Mouse (Mus musculus) embryo, embryonic 9.5 days (tissue): Measurements from ENCODE around the gene Kpna1.
"Not testable (repeated sequence)": the region's sequence is repeated elsewhere in the genome, so short reads cannot be mapped to it uniquely, and the experiment has no call there.

Experiments used
- DNase-seq: peaks from one replicate; pipeline ENCODE4 v3.0.0-alpha.2; 2017; ENCODE audit errors: extremely low spot score

Gene Kpna1

DNA sequence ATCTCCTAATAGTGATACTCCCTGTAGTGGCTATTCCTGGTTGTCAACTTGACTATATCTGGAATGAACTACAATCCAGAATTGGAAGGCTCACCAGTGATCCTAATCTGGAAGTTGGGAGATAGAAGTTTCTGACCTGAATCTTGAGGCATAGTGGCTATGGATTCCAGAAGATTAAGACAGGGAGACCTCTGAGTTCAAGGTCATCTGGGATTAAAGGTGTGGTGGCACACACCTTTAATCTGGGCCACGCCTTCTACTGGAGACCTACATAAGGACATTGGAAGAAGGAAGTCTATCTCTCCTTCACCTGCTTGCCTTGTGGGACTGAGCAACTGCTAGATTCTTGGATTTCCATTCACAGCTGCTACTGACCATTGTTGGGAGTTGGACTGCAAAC is at the start of gene Kpna1:
Kpna1 (plus strand) TSS at position 301 of the 400 bp plus-strand sequence.
- not testable (repeated sequence) for DNase-seq

DNA sequence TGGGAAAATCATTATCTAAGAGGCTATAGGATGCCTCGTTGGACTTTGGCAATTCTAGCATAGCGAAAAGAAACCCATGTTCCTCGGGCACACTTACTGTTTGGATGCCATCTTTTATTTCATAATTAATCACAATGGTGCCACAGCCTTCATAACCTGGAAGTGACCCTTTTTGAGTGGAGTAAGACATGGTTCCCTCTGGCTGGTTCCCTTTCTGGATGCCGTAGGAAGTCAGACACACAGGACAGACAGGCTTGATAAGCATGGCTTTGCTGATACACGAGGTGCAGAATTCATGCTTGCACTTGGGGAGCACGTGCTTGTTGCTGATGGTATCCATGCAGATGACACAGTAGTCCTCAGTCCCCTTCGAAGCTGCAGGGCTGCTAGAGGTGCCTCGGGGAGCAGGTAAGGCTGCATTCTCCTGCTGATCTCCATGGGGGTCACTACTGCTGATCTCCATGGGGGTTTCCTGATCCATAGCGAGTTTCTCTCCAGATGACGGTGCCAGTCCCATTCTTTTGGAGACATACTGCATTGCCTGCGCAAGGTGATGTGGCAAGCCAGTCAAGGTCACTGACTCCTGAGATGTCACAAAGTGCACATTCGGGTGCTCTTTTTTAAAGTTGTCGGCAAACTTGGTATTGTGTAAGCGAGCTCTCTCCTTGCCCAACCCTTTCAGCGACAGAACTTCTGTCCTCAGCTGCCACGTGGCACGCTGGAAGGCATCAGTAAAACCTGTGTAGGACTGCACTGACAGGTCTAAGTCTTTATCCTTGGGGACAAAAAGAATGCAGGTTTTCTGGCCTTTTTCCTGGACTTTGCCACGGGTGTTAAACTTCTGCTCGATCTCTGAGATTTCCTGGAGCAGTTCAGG is 46.1 kb upstream of the Kpna1 start:
- DNase-seq = no peak

DNA sequence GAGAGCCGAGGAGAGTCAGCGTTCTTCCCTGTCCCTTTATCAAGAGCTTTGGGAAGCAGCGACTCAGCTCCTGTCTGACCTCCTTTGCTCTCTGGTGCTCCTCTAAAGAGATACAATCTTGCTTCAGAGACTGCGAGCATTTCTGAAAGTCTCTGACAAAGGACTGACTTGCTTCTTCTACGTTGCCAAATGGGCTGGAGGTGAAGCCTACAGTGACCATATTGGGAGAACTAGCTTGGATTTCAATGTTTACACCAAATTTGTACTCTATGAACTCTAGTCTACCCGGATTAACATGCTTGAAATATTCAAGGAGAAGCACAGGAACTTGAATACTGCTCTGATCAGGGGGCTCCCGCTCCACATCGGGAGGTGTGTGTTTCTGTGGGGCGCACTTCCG is 45.4 kb upstream of the Kpna1 start:
- DNase-seq = no peak

DNA sequence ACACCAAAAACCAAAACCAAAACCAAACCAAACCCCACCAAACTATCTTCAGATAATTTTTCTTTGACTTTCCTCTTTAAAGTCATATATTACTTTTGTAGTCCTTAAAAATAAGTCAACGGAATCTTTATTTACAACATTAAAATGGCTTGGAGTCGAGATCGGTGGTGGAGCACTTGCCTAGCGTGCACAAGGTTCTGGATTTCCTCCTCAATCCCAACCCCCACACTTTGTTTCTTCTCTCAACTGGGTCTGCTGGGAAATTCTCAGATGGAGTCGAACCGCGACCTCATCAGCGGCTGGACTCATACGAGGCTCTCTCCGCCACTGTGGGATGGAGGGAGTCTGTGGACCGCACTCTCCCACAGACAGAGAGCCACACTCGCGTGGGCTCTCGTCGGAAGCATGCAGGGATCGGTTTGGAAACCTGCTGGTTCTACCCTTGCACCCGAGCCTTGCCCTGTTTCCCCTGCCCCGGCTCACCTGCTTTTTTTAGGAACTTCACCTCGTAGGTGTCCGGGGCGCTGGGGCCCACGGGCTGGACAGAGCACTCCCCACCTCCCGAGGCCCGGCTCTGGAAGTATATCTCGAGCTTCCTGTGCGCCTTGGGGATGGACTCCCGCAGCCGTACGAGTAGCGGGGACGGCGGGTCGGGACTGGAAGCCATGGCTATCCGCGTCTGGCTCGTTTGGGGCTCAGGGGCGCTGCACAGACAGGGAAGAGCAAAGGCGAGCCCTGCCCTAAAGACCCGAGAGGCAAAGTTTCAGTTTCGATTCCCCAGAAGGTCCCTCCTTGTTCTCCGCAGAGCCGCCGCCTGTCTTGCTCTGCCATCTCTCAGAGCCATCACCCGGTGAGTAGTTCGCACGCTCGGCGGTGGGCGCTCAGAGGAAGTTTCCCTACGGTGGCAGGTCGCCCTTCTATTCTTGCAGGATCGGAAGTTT is 40.1 kb upstream of the Kpna1 start, which contains the start of the genes Parp9 and Dtx3l:
Parp9 (plus strand) TSS at position 260 of the 941 bp plus-strand sequence.
Dtx3l (minus strand) TSS at position 941 of the 941 bp plus-strand sequence.
- DNase-seq = peak; percentile 63

DNA sequence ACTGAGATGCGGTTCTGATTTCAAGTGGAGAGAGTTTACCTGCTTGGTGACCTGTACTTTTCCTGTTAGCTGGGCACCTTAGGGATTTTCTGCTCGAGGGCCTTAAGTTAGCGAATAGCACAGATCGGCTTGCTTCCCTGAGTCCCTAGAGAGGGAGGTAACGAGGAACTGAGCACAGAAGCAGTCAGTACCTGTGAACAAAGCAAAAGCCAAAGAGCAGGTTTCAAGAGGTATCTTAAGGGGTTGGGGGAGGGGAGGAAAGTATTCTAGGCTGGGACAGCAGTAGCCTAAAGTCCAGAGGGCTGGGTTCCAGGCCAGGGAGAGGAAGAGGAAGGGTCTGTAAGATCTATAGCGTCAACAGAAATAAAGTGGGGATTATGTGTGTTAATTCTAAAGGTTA is 39.3 kb upstream of the Kpna1 start:
- DNase-seq = no peak

DNA sequence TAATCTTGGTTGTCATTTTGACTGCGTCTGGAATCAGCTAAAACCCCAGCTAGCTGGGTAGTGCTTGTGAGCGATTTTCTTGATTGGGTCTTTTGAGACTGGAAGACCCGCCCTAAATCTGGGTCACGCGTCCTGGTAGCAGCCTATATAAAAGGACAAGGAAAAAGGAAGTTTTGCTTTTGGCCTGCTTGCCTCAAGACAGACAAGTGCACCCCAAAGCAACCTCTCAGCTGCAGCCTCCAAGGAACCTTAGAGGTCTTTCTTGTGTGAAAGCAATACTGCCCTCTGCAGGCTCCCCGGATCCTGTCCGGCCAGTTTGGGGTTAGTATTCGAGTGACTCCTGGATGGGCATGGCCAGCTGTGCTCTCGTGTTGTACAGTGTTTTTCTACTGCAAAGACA is 38.9 kb upstream of the Kpna1 start:
- DNase-seq = peak; percentile 71

DNA sequence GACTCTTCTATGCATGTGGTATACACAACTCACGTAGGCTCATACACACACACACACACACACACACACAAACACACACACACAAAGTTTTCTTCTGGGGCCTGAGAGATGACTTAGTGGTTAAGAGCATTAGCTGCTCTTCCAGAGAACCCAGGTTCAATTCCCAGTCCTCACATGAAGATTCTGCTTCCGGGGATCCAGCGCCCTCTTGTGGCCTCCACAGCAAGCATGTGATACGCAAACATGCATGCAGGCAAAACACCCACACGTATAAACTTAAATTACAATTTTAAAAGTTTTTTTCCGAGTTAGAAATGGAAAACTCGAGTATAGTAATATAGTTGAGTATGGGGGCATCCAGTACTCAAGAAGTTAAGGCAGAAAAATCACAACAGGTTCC is 37.2 kb upstream of the Kpna1 start:
- DNase-seq = no peak

DNA sequence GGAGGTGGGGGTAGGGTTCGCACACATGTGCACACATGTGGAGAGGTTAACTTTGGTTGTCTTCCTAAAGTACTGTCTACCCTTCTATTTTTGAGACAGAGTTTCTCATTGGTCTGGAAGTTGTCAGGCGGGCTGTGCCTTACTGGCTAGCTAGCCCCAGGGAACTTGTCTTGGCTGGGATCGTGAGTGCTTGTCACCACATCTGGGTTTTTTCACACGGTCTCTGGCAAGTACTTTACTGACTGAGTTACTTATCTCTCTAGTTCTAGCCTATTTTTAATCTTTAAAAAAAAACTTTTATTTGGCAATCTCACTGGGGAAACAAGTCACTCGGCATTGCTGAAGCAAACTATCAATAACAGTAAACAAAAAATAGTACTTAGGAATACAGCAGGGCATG is 29.3 kb upstream of the Kpna1 start:
- no peak for DNase-seq

DNA sequence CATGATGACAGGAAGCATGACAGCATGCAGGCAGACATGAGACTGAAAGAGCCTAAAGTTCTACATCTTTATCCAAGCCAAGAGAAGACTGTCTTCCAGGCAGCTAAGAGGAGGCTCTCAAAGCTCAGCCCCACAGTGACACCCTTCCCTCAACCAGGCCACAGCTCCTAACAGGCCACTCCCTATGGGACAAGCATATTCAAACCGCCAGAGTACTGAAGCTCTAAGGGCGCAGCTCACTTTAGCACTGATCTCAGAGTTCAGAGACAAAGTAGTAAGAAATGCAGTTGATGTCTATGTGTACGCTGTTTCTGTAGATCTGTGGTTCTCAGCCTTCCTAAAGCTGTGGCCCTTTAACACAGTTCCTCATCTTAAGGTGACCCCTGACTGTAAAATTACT is 27.3 kb upstream of the Kpna1 start:
- DNase-seq = no peak

DNA sequence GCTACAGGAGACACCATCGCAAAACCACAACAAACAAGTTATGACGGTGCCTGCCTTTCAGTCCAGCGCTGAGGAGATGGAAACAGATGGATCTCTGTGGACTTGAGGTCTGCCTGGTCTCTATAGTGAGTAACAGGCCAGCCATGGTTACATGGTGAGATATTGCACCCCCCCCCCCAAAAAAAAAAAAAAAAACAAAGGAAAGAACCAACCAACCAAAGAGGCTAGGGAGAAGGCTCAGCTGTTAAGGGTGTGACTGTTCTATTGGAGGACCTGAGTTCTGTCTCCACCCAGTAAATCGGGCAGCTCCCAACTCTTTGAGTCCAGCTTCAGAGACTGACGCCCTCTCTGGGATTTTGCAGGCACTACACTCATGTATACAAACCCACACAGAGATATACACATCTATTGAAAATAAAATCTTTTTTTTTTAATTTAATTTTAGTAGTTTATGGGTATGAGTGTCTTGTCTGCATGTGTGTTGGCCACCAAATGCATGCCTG is 25.9 kb upstream of the Kpna1 start:
- DNase-seq = no peak

DNA sequence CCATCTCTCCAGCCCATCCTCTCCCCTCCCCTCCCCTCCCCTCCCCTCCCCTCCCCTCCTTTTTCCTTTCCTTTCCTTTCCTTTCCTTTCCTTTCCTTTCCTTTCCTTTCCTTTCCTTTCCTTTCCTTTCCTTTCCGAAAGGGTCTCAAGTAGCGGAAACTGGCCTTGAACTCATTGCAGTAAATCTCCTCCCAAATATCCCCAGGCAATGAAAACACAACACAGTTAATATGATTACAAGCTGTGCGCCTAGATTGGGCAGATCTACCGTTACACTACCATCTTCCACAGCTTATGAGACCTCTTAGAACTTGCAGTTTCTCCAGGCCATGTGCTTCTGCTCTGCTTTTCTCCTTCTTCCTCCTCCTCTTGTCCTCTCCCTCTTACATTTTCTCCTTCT is 12.6 kb upstream of the Kpna1 start:
- DNase-seq = not testable (repeated sequence)

DNA sequence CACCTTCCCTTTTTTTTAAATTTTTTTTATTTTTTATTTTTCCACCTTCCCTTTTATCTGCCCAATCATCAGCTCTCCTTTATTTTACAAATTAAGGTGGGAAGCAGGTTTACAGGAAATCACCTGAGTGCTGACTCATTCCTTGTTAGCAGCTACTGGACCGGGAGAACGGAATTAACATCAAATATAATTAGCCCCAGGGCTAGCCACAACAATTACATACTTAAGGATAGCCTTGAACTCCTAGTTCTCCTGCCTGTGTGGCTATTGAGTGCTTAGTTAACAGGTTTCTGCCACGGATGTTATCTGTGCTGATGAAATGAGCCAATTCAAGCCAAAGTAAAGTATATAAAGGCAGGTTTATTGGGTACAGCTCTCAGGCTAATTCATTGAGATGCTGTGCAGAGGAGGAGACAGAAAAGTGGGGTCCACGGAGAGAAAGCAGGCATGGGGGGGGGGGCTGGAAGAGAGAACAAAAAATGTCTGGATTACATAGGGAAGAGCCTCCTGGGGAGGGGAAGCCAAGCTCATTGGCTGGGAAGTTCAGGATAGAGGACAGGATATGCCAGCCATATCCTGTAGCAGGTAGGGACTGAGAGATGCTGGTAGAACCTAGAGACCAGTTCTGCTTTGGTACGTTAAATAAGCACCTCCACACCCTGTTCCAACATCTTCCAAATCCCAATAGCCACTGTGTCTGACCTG is 12.0 kb upstream of the Kpna1 start:
- no peak for DNase-seq

DNA sequence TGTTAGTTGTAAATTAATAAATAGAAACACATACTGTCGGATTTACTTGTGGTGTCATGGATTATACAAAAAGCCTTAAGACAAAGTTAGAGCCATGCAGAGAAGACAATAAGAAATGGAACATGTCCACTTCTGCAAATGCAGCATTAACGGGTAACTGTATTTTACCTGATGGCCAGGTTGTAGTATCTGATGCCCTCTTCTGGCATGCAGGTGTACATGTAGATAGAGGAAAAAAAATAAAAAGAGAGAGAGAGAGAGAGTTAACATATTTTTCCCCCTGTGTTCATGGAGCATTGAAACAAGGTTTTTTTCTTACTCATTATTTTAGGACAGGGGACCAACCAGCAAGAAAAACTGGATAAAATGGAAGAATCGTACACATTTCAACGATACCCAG is 11.2 kb upstream of the Kpna1 start:
- DNase-seq = no peak

DNA sequence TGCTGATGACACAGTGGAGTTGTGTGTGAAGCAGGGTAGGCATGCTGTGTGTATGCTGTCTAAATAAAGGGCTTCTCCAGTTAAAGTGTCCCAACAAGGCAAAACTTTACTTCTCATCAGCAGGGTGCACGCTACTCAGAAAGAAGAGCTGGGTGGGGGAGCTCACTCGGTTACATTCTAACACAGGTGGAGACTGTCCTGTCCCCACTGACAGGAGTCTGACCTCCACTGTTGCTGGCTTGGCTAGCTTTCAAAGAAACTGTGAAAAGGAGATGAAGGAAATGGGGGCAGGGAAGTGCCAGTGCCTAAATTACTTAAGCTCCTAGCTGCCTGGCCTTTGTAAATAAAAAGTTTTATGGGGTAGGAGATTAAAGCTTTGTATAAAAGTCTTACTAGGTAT is 10.4 kb upstream of the Kpna1 start:
- no peak for DNase-seq

DNA sequence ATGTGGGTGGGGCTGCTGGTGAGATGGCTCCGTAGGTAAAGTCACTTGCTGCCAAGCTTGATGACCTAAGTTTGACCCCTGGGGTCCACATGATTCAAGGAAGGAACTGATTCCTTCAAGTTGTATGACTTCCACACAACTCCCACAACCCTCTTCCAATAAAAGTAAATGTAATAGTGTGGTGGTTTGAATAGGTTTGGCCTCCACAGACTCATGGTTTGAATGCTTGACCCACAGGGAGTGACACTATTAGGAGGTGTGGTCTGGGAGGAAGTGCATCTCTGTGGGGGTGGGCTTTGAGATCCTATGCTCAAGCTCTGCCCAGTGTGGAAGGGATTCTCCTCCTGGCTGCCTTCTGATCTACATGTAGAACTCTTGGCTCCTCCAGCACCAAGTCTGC is 4.5 kb upstream of the Kpna1 start:
- no peak for DNase-seq

DNA sequence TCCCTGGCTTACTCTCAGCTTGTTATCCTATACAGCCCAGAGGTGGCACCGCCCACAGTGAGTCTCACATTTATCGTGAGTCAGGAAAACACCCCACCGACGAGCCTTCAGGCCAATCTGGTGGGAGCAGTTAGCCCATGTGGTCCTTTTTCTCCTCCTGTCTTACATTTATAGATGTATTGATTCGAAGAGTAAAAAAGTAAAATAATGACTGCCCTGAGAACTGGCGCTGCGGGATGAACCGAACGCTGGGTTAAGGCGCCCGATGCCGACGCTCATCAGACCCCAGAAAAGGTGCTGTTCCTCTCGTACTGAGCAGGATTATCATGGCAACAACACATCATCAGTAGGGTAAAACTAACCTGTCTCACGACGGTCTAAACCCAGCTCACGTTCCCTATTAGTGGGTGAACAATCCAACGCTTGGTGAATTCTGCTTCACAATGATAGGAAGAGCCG is 2.8 kb downstream of the Kpna1 start:
- DNase-seq = peak; percentile 100

DNA sequence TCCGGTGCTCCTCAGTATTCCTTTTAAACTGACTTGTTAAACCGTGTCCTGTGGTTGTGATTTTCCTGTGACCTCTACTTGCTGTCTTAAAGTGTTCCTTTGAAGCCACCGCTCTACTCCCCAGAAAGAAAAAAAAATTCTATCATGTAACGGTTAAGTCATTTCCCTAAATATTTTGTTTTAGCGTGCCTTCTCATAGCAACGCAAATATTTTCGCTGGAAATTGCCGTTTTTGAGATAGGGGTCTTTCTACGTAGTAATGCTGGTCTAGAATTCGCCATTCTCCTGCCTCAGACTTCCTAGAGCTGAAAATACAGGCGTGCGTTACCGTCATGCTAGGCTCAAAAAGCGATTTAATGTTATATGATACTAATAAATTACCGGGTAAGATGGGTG is 4.0 kb downstream of the Kpna1 start:
- peak; percentile 27 for DNase-seq

DNA sequence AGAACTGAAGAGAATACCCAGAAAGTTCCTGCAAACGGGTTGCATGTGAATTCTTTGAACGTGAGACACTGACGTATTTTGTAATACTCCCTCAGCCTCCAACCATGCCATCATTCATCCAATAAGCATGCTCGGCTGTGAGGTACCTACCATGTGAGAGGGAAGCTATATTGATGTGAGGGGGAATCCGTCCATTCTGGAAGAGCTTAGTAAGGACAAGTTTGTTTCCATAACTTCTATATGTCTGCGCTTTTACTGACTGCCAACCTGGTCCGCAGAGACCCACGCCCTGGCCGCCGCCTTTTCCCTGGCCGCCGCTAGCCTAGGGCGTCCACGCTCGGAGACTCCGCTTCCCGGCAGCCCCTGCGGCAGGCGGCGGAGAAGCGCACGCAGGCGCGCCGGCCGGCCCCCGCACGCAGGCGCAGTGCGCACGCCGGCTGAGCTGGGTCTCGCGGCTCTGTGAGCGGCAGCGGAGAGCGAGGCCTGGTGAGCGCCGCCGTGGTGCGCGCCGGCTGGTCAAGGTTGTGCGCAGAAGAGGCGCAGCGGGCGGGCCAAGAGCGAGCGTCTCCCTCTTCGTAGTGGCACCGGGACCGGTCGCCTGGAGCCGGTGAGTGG is 4.5 kb downstream of the Kpna1 start:
- peak; percentile 92 for DNase-seq

DNA sequence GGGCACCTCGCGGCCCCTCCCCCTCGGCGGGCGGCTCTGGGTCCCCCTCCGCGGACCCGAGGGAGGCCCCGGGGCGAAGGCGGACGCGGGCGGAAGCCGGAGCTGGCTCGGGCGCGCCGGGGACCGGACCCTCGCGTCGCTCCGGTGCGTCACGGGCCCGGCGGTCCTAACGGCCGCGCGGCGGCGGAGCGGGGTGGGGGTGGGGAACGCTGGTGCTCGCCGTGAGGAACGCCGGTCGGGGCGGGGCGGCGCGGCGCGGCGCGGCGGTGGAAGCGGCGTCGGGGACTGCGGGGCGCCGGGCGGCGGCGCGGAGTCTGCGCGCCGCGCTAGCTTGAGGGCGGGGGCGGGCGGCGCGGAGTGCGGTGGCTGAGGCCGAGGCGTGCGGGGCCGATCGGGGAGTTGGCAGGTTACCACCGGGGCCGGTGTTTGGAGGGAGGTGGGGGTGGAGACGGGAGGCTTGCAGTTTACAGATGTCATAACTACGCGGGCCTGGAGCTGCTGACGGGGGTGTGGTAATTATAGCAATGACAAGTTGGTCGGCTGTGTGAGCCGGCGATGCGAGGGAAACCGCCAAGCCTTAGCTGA is 5.1 kb downstream of the Kpna1 start:
- DNase-seq = peak; percentile 54

DNA sequence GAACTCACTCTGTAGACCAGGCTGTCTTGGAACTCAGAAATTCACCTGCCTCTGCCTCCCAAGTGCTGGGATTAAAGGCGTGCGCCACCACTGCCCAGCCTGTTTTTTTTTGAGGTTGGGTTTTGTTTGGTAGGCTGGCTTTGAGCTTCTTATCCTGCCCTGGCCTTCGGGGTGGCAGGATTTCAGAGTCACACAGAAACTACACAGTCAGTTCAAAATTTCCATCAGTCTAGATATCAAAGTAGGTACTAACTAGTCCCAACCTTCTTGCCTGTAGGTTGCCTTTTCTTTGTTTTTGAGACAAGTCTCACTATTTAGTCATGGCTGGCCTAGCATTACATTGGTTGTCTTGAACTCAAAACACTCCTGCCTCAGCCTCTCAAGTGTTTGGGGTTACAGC is 5.9 kb downstream of the Kpna1 start:
- DNase-seq = no peak

DNA sequence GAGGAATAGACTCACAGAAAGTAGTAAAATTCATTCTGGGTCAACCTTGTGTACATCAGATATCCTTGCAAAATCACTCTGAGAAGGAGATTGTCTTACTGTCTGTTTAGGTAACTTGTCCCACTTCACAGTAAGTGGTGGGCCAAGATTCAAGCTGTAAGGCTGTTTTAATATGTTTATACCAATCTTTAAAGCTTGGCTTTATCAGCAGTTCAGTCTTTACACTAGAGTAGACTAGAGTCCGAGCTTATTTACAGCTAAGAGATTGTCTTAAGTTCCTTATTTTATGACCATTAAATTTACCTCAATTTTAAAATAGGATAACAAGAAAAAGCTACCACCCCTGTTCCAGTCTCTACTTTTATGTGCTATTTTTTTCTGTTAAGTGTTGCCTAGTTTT is 9.4 kb downstream of the Kpna1 start:
- DNase-seq = no peak
